In the genomic region with DNA sequence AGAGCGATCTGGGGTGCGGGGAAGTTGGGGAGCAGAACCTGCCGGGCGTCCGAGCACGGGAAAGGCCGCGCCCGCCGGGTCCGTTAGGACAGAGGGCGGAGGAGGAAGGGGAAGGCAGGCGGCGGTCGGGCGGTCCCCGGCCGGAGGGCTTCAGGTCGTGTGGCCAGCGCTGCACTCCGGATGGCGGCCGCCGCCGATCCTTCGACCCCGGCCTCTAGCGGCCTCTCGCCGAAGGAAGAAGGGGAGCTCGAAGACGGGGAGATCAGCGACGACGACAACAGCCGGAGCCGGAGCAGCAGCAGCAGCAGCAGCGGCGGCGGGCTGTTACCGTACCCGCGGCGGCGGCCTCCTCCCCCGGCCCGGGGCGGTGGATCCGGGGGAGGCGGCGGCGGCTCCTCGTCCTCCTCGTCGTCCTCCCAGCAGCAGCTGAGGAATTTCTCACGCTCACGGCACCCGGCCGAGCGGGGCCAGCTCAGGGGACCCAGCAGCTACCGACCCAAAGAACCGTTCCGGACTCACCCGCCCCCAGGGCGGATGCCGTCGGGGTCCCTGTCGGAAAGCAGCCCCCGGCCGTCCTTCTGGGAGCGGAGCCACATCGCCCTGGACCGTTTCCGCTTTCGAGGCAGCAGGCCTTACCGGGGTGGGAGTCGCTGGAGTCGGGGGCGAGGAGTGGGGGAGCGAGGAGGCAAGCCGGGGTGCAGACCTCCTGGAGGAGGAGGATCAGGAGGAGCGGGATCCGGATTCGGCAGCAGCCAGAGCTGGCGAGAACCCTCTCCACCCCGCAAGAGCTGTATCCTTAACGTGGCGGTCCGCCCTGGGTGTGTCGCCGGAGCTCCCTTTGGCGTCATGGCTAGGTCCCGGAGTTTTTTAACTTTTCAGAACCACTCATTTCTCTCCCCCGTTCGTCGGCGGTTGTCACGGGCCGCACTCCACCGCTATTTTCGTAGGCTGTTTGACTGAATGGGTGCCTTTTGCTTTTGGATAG, we compare ENCODE assay signal across 7 mouse cellular contexts. TPM values are rescaled to one million over a fixed set of nuclear protein-coding genes. Genes with fewer than 3 reads are reported as not detected.
DNase-seq lines count a peak whose midpoint lies in the region; ATAC-seq and TF ChIP-seq lines count a peak whose summit lies in the region.

No protein-coding gene starts in this region.

- no peaks in the 10 kb centered on the region for H3K27me3 ChIP-seq in intestine, embryonic 16.5 days (replicated peaks; ENCODE audit: control insufficient read depth, insufficient read depth, low read length)
- H3K27me3 ChIP-seq in limb, embryonic 10.5 days (ENCODE audit: low read depth, poor library complexity, severe bottlenecking) = no peaks in the 10 kb centered on the region
- no peaks in the 10 kb centered on the region for H3K27me3 ChIP-seq in midbrain, embryonic 11.5 days (ENCODE audit: control insufficient read depth, insufficient read depth, low read length)
- H3K27me3 ChIP-seq in small intestine, adult 2 months (ENCODE audit: control insufficient read depth, insufficient read depth, low read length) = no peaks in the 10 kb centered on the region

- TF ChIP-seq CTCF in small intestine, adult 2 months (IDR thresholded peaks at IDR 0.05; ENCODE audit: extremely low read depth, insufficient read length, insufficient replicate concordance, low read depth, low read length) = no peak

- H3K9ac ChIP-seq in intestine, embryonic 16.5 days (ENCODE audit: low read depth, low read length) = peak overlapping the region; percentile 95
- peak overlapping the region; percentile 81 for H3K9ac ChIP-seq in midbrain, embryonic 11.5 days (ENCODE audit: low read length)

- peak overlapping the region; percentile 98 for H3K4me3 ChIP-seq in intestine, embryonic 16.5 days (ENCODE audit: low read length)
- H3K4me3 ChIP-seq in limb, embryonic 10.5 days = peak overlapping the region; percentile 91
- peak overlapping the region; percentile 95 for H3K4me3 ChIP-seq in midbrain, embryonic 11.5 days (ENCODE audit: low read depth, low read length)
- H3K4me3 ChIP-seq in small intestine, adult 2 months (ENCODE audit: low read depth, low read length) = peak overlapping the region; percentile 92

- peak overlapping the region; percentile 52 for H3K4me2 ChIP-seq in intestine, embryonic 16.5 days (ENCODE audit: low read depth, low read length)
- H3K4me2 ChIP-seq in midbrain, embryonic 11.5 days = peak overlapping the region; percentile 52

- peaks cover 4% of the 10 kb centered on the region; the same call in 1 of the 2 replicates for H3K36me3 ChIP-seq in intestine, embryonic 16.5 days (ENCODE audit: control insufficient read depth, insufficient read depth, low read length)
- H3K36me3 ChIP-seq in limb, embryonic 10.5 days = peaks cover 39% of the 10 kb centered on the region
- no peaks in the 10 kb centered on the region for H3K36me3 ChIP-seq in midbrain, embryonic 11.5 days (ENCODE audit: control insufficient read depth, insufficient read depth, low read length)
- H3K36me3 ChIP-seq in small intestine, adult 2 months (ENCODE audit: control insufficient read depth, insufficient read depth, low read length) = peaks cover 4% of the 10 kb centered on the region

- peak overlapping the region; percentile 98 for H3K27ac ChIP-seq in intestine, embryonic 16.5 days (ENCODE audit: low read length)
- peak overlapping the region; percentile 98 for H3K27ac ChIP-seq in limb, embryonic 10.5 days
- peak overlapping the region; percentile 97 for H3K27ac ChIP-seq in midbrain, embryonic 11.5 days (ENCODE audit: low read depth, low read length)
- H3K27ac ChIP-seq in small intestine, adult 2 months (ENCODE audit: insufficient read depth, low read depth, low read length) = peak overlapping the region; percentile 88

- ATAC-seq in intestine, embryonic 16.5 days = peak; percentile 68
- ATAC-seq in midbrain, embryonic 11.5 days (ENCODE audit: low FRiP score) = no peak; the same call in 1 of the 2 replicates

- peaks cover 19% of the 10 kb centered on the region for H3K4me1 ChIP-seq in intestine, embryonic 16.5 days (ENCODE audit: control insufficient read depth, insufficient read depth, low read length)
- H3K4me1 ChIP-seq in limb, embryonic 10.5 days = peaks cover 21% of the 10 kb centered on the region
- H3K4me1 ChIP-seq in midbrain, embryonic 11.5 days (ENCODE audit: control insufficient read depth, insufficient read depth, low read length) = peaks cover 27% of the 10 kb centered on the region
- H3K4me1 ChIP-seq in small intestine, adult 2 months (ENCODE audit: control insufficient read depth, insufficient read depth, insufficient read length, low read length) = peaks cover 5% of the 10 kb centered on the region

- under 1% methylated on average over 101 of the region's 101 CpGs for WGBS in intestine, embryonic 16.5 days
- WGBS in limb, embryonic 10.5 days = under 1% methylated on average over 101 of the region's 101 CpGs
- WGBS in midbrain, embryonic 11.5 days = under 1% methylated on average over 76 of the region's 101 CpGs
- WGBS in small intestine, adult 2 months = under 1% methylated on average over 101 of the region's 101 CpGs

- H3K9me3 ChIP-seq in intestine, embryonic 16.5 days (ENCODE audit: control insufficient read depth, low read length) = no peaks in the 10 kb centered on the region
- no peaks in the 10 kb centered on the region for H3K9me3 ChIP-seq in limb, embryonic 10.5 days (replicated peaks)
- no peaks in the 10 kb centered on the region for H3K9me3 ChIP-seq in midbrain, embryonic 11.5 days (ENCODE audit: control insufficient read depth, low read length)

- peak; percentile 83 for DNase-seq in adrenal gland, adult 2 months
- DNase-seq in embryo, embryonic 11 days = peak; percentile 74
- peak; percentile 53 to 70 for DNase-seq in gastrocnemius, postnatal 4 days (ENCODE audit: low spot score in 2 of 2)
- DNase-seq in limb, embryonic 10.5 days (ENCODE audit: low spot score) = peak; percentile 82
- DNase-seq in midbrain, embryonic 11.5 days (ENCODE audit: low spot score, missing footprints) = peak; percentile 97

- TF ChIP-seq POLR2A in small intestine, adult 2 months (IDR thresholded peaks at IDR 0.05; ENCODE audit: low read depth, low read length) = no peak; the same call in 1 of the 2 replicates

RNA-seq across cellular contexts. Expression of a gene that starts 0.6 kb away (rescaled TPM):
- total RNA-seq in adrenal gland, adult 2 months (2021) = 10 to 100 TPM; 32.0 to 44.5 TPM
- polyA plus RNA-seq in adrenal gland, adult 2 months (2012; rRNA removed) = 6.0 and 6.6 TPM in 2 replicates
- total RNA-seq in gastrocnemius, postnatal 4 days (2021) = 10 to 100 TPM; 23.0 to 28.3 TPM
- 11.5 and 15.0 TPM in 2 replicates for polyA plus RNA-seq in intestine, embryonic 16.5 days (2015; fragmentation: Nextera tagmentation; extraction: Ambion mirVana)
- 16.7 and 18.0 TPM in 2 replicates for polyA plus RNA-seq in limb, embryonic 10.5 days (2016; fragmentation: Nextera tagmentation; extraction: Ambion mirVana)
- polyA plus RNA-seq in midbrain, embryonic 11.5 days (2014; fragmentation: Nextera tagmentation; extraction: Ambion mirVana) = 21.2 and 25.6 TPM in 2 replicates
- 3.3 and 5.3 TPM in 2 replicates for polyA plus RNA-seq in small intestine, adult 2 months (2012; rRNA removed)

RNA-seq across cellular contexts. Expression of a gene that starts 1.1 kb away (rescaled TPM):
- total RNA-seq in adrenal gland, adult 2 months (2021) = 10 to 100 TPM; 12.0 to 13.6 TPM
- 5.3 and 5.9 TPM in 2 replicates for polyA plus RNA-seq in adrenal gland, adult 2 months (2012; rRNA removed)
- total RNA-seq in gastrocnemius, postnatal 4 days (2021) = 1 to 10 TPM; 6.5 to 9.1 TPM
- 18.6 and 22.6 TPM in 2 replicates for polyA plus RNA-seq in intestine, embryonic 16.5 days (2015; fragmentation: Nextera tagmentation; extraction: Ambion mirVana)
- 21.7 and 24.0 TPM in 2 replicates for polyA plus RNA-seq in limb, embryonic 10.5 days (2016; fragmentation: Nextera tagmentation; extraction: Ambion mirVana)
- 23.6 and 24.0 TPM in 2 replicates for polyA plus RNA-seq in midbrain, embryonic 11.5 days (2014; fragmentation: Nextera tagmentation; extraction: Ambion mirVana)
- polyA plus RNA-seq in small intestine, adult 2 months (2012; rRNA removed) = 1.5 and 2.1 TPM in 2 replicates

RNA-seq across cellular contexts. Expression of a gene that starts 23.0 kb away (rescaled TPM):
- total RNA-seq in adrenal gland, adult 2 months (2021) = 10 to 100 TPM; 28.6 to 30.6 TPM
- polyA plus RNA-seq in adrenal gland, adult 2 months (2012; rRNA removed) = 7.8 and 12.1 TPM in 2 replicates
- 10 to 100 TPM; 17.6 to 20.5 TPM for total RNA-seq in gastrocnemius, postnatal 4 days (2021)
- polyA plus RNA-seq in intestine, embryonic 16.5 days (2015; fragmentation: Nextera tagmentation; extraction: Ambion mirVana) = 35.2 and 43.4 TPM in 2 replicates
- polyA plus RNA-seq in limb, embryonic 10.5 days (2016; fragmentation: Nextera tagmentation; extraction: Ambion mirVana) = 21.2 and 26.2 TPM in 2 replicates
- 39.7 and 42.2 TPM in 2 replicates for polyA plus RNA-seq in midbrain, embryonic 11.5 days (2014; fragmentation: Nextera tagmentation; extraction: Ambion mirVana)
- polyA plus RNA-seq in small intestine, adult 2 months (2012; rRNA removed) = 17.0 and 29.9 TPM in 2 replicates
